Mouse (Mus musculus) frontal cortex, postnatal 10 days (tissue): Measurements from ENCODE around the gene Cklf.

Source experiments
- DNase-seq, 2 experiments: peaks; one replicate each; pipeline ENCODE4 v3.0.0; 2022; ENCODE audit warnings: low spot score in 2 of 2, mixed read lengths in 1 of 2

Cklf gene

GRCm38 (mm10) chr8:104250439-104251367, at the start of gene Cklf:
TSS of gene Cklf (plus strand) at chr8:104250861.
- peak; percentile 40 to 72 for DNase-seq

- DNase-seq, result no peak
These were observed 49.0 kb upstream of the Cklf start for GRCm38 (mm10) chr8:104201622-104202021.

GRCm38 (mm10) chr8:104202320-104202719, 48.3 kb upstream of the Cklf start:
- DNase-seq, result no peak

GRCm38 (mm10) chr8:104205292-104205691, 45.4 kb upstream of the Cklf start:
- no peak for DNase-seq

GRCm38 (mm10) chr8:104217601-104218000, 33.1 kb upstream of the Cklf start:
- DNase-seq, result no peak

GRCm38 (mm10) chr8:104219079-104219478, 31.6 kb upstream of the Cklf start:
- peak in 1 of 2 experiments; percentile 43 for DNase-seq

GRCm38 (mm10) chr8:104219806-104220205, 30.9 kb upstream of the Cklf start:
- DNase-seq, result peak in 1 of 2 experiments; percentile 72

GRCm38 (mm10) chr8:104227048-104227447, 23.6 kb upstream of the Cklf start:
- DNase-seq, result no peak

- DNase-seq, result no peak
These were observed 20.3 kb upstream of the Cklf start for GRCm38 (mm10) chr8:104230377-104230776.

GRCm38 (mm10) chr8:104232039-104232438, 18.6 kb upstream of the Cklf start:
- no peak for DNase-seq

GRCm38 (mm10) chr8:104232919-104233318, 17.7 kb upstream of the Cklf start:
- no peak for DNase-seq

GRCm38 (mm10) chr8:104234573-104234972, 16.1 kb upstream of the Cklf start:
- no peak for DNase-seq

GRCm38 (mm10) chr8:104239418-104239861, 11.2 kb upstream of the Cklf start:
- no peak for DNase-seq

GRCm38 (mm10) chr8:104242038-104242644, 8.5 kb upstream of the Cklf start:
- DNase-seq, result no peak

GRCm38 (mm10) chr8:104246621-104247020, 4.0 kb upstream of the Cklf start:
- no peak for DNase-seq

- peak in 1 of 2 experiments; percentile 37 for DNase-seq
These were observed 3.4 kb upstream of the Cklf start for GRCm38 (mm10) chr8:104247054-104247907.

GRCm38 (mm10) chr8:104247908-104248275, 2.8 kb upstream of the Cklf start:
- no peak for DNase-seq

- peak; percentile 60 to 70 for DNase-seq
These were observed 2.4 kb upstream of the Cklf start, which contains the start of gene Tk2 for GRCm38 (mm10) chr8:104248276-104248675. TSS of gene Tk2 (minus strand) at chr8:104248558.

GRCm38 (mm10) chr8:104249442-104249996, 1.1 kb upstream of the Cklf start:
- no peak for DNase-seq

GRCm38 (mm10) chr8:104251461-104251860, 800 bp downstream of the Cklf start:
- no peak for DNase-seq

- DNase-seq, result no peak
These were observed 2.4 kb downstream of the Cklf start for GRCm38 (mm10) chr8:104253016-104253415.
